Mouse (Mus musculus) stomach, postnatal 0 days (tissue): ENCODE results near the gene Kat2b. TPM values are rescaled to one million over a fixed set of nuclear protein-coding genes. Genes with fewer than 3 reads are reported as not detected.

Source experiments
- ATAC-seq: fragments of 200-750 bp; cut with Nextera tagmentation; 2 replicates; pipeline ENCODE4 v1.8.0; 2017; ENCODE audit not compliant: low FRiP score, low TSS enrichment
- DNase-seq: peaks from one replicate; pipeline ENCODE4 v3.0.0-alpha.2; 2016; ENCODE audit warnings: low spot score
- H3K27ac ChIP-seq: fragments of 300-500 bp; sonication (generic); replicated peaks from 2 replicates; pipeline ENCODE4 v1.5.1; 2014; ENCODE audit warnings: mild to moderate bottlenecking, control low read depth
- H3K27me3 ChIP-seq: fragments of 300-500 bp; sonication (generic); 2 replicates; pipeline ENCODE4 v1.6.1; 2014; ENCODE audit warnings: low read length; ENCODE audit not compliant: control insufficient read depth, insufficient read depth
- H3K36me3 ChIP-seq: fragments of 300-500 bp; sonication (generic); 2 replicates; pipeline ENCODE4 v1.6.1; 2014; ENCODE audit warnings: low read length, mixed read lengths; ENCODE audit not compliant: control insufficient read depth, insufficient read depth
- H3K4me1 ChIP-seq: fragments of 300-500 bp; sonication (generic); replicated peaks from 2 replicates; pipeline ENCODE4 v1.6.1; 2014; ENCODE audit warnings: antibody characterized with exemption; ENCODE audit not compliant: control insufficient read depth, insufficient read depth
- H3K4me2 ChIP-seq: fragments of 300-500 bp; sonication (generic); replicated peaks from 2 replicates; pipeline ENCODE4 v1.6.1; 2014; ENCODE audit warnings: low read depth, mild to moderate bottlenecking, control low read depth, moderate library complexity
- H3K4me3 ChIP-seq: fragments of 300-500 bp; sonication (generic); 2 replicates; pipeline ENCODE4 v1.5.1; 2014; ENCODE audit warnings: low read depth, low read length, control low read depth
- H3K9ac ChIP-seq: fragments of 300-500 bp; sonication (generic); 2 replicates; pipeline ENCODE4 v1.6.1; 2014; ENCODE audit warnings: mild to moderate bottlenecking, low read length, control low read depth, mixed read lengths
- H3K9me3 ChIP-seq: fragments of 300-500 bp; sonication (generic); 2 replicates; pipeline ENCODE4 v1.6.1; 2016; ENCODE audit warnings: low read length; ENCODE audit not compliant: control insufficient read depth
- CTCF ChIP-seq: IDR thresholded peaks from 2 replicates; pipeline ENCODE4 v1.5.1; 2016; ENCODE audit warnings: antibody characterized with exemption, low read depth, mild to moderate bottlenecking, moderate library complexity
- EP300 ChIP-seq: optimal IDR thresholded peaks from 2 replicates; pipeline ENCODE3; 2016; ENCODE audit warnings: antibody characterized with exemption
- WGBS: fragments of 180-500 bp; shearing (Covaris S2); extraction: QIAGEN DNeasy Blood & Tissue Kit; methylation state at CpG from one replicate; pipeline ENCODE4 v1.1.7; 2014; 5-methylcytosine and 5-hydroxymethylcytosine counted together
- polyA plus RNA-seq: library from polyadenylated mRNA; unstranded; fragments of >200 nt; fragmentation: Nextera tagmentation; extraction: Ambion mirVana; gene quantifications from 2 replicates; pipeline ENCODE4 v1.2.1, GENCODE M21; 2015

The Kat2b gene
- polyA plus RNA-seq, 1 experiment from 2014 or later = 4.9 TPM

- 53% methylated on average over 4 of the region's 4 CpGs for WGBS
- DNase-seq (no peak), ATAC-seq (no peak)
- TF ChIP-seq CTCF = no peak
- TF ChIP-seq EP300 = no peak
- H3K4me3 ChIP-seq = no peak overlapping the region
- 0 out of 2 replicates have a peak, but pooled peaks cover 3% of the 10 kb centered on the region for H3K4me1 ChIP-seq
- no peaks in the 10 kb centered on the region for H3K27me3 ChIP-seq
- H3K9ac ChIP-seq = no peak overlapping the region
- no peaks in the 10 kb centered on the region for H3K9me3 ChIP-seq
- no peak overlapping the region for H3K4me2 ChIP-seq
- H3K27ac ChIP-seq = no peak overlapping the region
- H3K36me3 ChIP-seq = no peaks in the 10 kb centered on the region
Measured at GRCm38 (mm10) chr17:53582026-53582585, 15.4 kb downstream of the Kat2b start.

- Histone ChIP-seq H3K36me3 (no peaks in the 10 kb centered on the region), H3K4me3 (no peak overlapping the region), H3K9ac (no peak overlapping the region), H3K4me2 (no peak overlapping the region), H3K4me1 (0 out of 2 replicates have a peak, but pooled peaks cover 5% of the 10 kb centered on the region), H3K27ac (no peak overlapping the region), H3K9me3 (no peaks in the 10 kb centered on the region), H3K27me3 (no peaks in the 10 kb centered on the region)
- ATAC-seq = no peak
- 81% methylated on average over 7 of the region's 7 CpGs for WGBS
- no peak for DNase-seq
- TF ChIP-seq CTCF (no peak), EP300 (no peak)
Measured at GRCm38 (mm10) chr17:53582805-53583204, 16.1 kb downstream of the Kat2b start.

DNA sequence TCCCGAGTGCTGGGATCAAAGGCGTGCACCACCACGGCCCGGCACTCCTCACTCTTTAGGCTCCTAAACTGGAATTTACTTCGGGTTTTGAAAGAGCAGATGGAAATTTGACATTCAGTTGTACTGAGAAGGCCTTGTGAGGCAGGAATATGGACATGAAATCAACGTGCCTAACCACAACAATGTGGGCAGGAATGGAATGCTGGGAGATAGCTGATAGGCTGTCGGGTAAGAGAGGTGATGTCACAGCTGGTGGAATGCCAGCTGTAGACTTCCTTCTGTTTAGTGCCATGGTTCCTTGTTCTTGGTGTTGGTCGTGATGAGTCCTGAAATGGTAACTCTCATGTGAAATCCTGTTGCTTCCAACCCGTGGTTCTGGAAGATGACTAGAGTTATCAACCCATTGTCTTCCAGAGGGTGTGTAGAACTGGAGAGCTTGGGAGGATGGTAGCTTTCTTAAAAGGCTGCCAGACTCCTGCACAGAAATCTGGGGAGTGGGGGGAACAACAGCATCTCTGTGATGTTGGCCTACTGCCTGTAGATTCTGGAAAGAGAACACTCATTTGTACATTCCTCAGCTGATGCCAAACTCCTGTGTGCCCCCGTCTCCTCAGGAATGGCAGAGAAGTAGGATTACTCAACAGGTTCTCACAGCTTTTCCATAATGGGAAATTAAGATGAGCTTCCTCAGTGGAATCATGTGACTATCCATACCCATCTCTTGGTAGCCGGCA lies 17.4 kb downstream of the Kat2b start:
- H3K9me3 ChIP-seq = no peaks in the 10 kb centered on the region
- 72% methylated on average over 11 of the region's 11 CpGs for WGBS
- H3K27ac ChIP-seq = no peak overlapping the region
- 0 out of 2 replicates have a peak, but pooled peaks cover 5% of the 10 kb centered on the region for H3K4me1 ChIP-seq
- H3K27me3 ChIP-seq = no peaks in the 10 kb centered on the region
- TF ChIP-seq EP300 (no peak), CTCF (no peak)
- H3K9ac ChIP-seq = no peak overlapping the region
- no peak overlapping the region for H3K4me2 ChIP-seq
- H3K36me3 ChIP-seq = no peaks in the 10 kb centered on the region
- DNase-seq = no peak
- H3K4me3 ChIP-seq = no peak overlapping the region
- peak; percentile 55; the same call in 1 of the 2 replicates for ATAC-seq

GRCm38 (mm10) chr17:53587074-53587851 lies 20.6 kb downstream of the Kat2b start:
- 26% methylated on average over 14 of the region's 14 CpGs for WGBS
- H3K4me2 ChIP-seq = no peak overlapping the region; the same call in 1 of the 2 replicates
- no peak overlapping the region for H3K9ac ChIP-seq
- H3K9me3 ChIP-seq = no peaks in the 10 kb centered on the region
- DNase-seq (peak; percentile 91), ATAC-seq (peak; percentile 93)
- no peaks in the 10 kb centered on the region for H3K27me3 ChIP-seq
- TF ChIP-seq CTCF (no peak), EP300 (no peak)
- H3K27ac ChIP-seq = peak overlapping the region; percentile 53
- H3K4me3 ChIP-seq = no peak overlapping the region
- H3K36me3 ChIP-seq = no peaks in the 10 kb centered on the region
- H3K4me1 ChIP-seq = 0 out of 2 replicates have a peak, but pooled peaks cover 5% of the 10 kb centered on the region

- WGBS = 70% methylated on average over 9 of the region's 9 CpGs
Measured at GRCm38 (mm10) chr17:53588097-53588855, 21.6 kb downstream of the Kat2b start.

More at GRCm38 (mm10) chr17:53588097-53588855, 21.6 kb downstream of the Kat2b start:
- H3K27me3 ChIP-seq = no peaks in the 10 kb centered on the region
- H3K27ac ChIP-seq = peak overlapping the region; percentile 53; the same call in 1 of the 2 replicates
- H3K4me2 ChIP-seq = no peak overlapping the region
- no peak overlapping the region for H3K9ac ChIP-seq
- DNase-seq (no peak), ATAC-seq (no peak)
- no peak overlapping the region for H3K4me3 ChIP-seq
- 0 out of 2 replicates have a peak, but pooled peaks cover 5% of the 10 kb centered on the region for H3K4me1 ChIP-seq
- no peaks in the 10 kb centered on the region for H3K9me3 ChIP-seq
- no peaks in the 10 kb centered on the region for H3K36me3 ChIP-seq
- no peak for TF ChIP-seq CTCF
- no peak for TF ChIP-seq EP300
